Comparison of ENCODE assay signal across 10 mouse cellular contexts in the genomic region with DNA sequence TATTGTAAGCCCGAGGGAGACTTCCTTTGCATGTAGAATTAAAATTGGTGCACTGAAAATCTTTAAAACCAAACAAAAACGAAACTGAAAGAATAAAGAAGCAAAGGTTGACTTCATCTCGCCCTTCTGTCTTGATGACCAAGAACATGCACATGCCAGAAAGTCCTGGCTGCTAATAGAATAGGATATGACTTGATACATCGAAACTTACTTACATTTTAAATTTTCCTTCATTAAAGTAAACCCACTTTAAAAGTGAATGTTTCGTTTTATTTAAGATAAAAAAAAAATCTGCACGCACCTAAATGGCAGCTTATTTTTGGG. TPM values are rescaled to one million over a fixed set of nuclear protein-coding genes. Genes with fewer than 3 reads are reported as not detected.
DNase-seq lines count a peak whose midpoint lies in the region; ATAC-seq and TF ChIP-seq lines count a peak whose summit lies in the region.
"Had no signal": no experiment of that assay in that cellular context is flagged by ENCODE, and none has a peak within 500 bp of the region (broad histone marks: within the 10 kb centered on the region; RNA-seq: fewer than 3 reads in every experiment).

No protein-coding gene starts in this region.

- H3K4me1 ChIP-seq in kidney, adult 2 months (ENCODE audit: control insufficient read depth, insufficient read depth, low read length) = no peaks in the 10 kb centered on the region
- peaks cover 5% of the 10 kb centered on the region; the same call in 1 of the 2 replicates for H3K4me1 ChIP-seq in embryonic facial prominence, embryonic 12.5 days
- 0 out of 2 replicates have a peak, but pooled peaks cover 8% of the 10 kb centered on the region for H3K4me1 ChIP-seq in intestine, embryonic 14.5 days (replicated peaks; ENCODE audit: control insufficient read depth, insufficient read depth, low read length)
- H3K4me1 ChIP-seq in midbrain, embryonic 14.5 days (ENCODE audit: control insufficient read depth, insufficient read depth, low read length) = 0 out of 2 replicates have a peak, but pooled peaks cover 9% of the 10 kb centered on the region

- no peak for DNase-seq in kidney, adult 2 months
- no peak for DNase-seq in kidney, postnatal 36 days
- DNase-seq in intestine, embryonic 14.5 days (ENCODE audit: low spot score) = no peak
- DNase-seq in midbrain, embryonic 14.5 days = no peak
- DNase-seq in adrenal gland, adult 2 months = no peak
- DNase-seq in frontal cortex, postnatal 14 days (ENCODE audit: low spot score in 2 of 2) = no peak
- DNase-seq in spleen, postnatal 10 days (ENCODE audit: low spot score in 2 of 2) = no peak

- TF ChIP-seq POLR2A in kidney, adult 2 months (IDR thresholded peaks at IDR 0.05; ENCODE audit: low read depth, low read length) = no peak

- 5% methylated on average over 6 of the region's 6 CpGs for WGBS in kidney, adult 2 months
- 5% methylated on average over 6 of the region's 6 CpGs for WGBS in embryonic facial prominence, embryonic 12.5 days
- 10% methylated on average over 6 of the region's 6 CpGs for WGBS in intestine, embryonic 14.5 days
- 7% methylated on average over 6 of the region's 6 CpGs for WGBS in midbrain, embryonic 14.5 days

- peaks cover 5% of the 10 kb centered on the region for H3K27me3 ChIP-seq in kidney, adult 2 months (replicated peaks; ENCODE audit: control insufficient read depth, insufficient read depth, low read length)
- peaks cover 74% of the 10 kb centered on the region for H3K27me3 ChIP-seq in embryonic facial prominence, embryonic 12.5 days
- peaks cover 86% of the 10 kb centered on the region for H3K27me3 ChIP-seq in intestine, embryonic 14.5 days (replicated peaks; ENCODE audit: control insufficient read depth, insufficient read depth, low read length)
- H3K27me3 ChIP-seq in midbrain, embryonic 14.5 days (ENCODE audit: control insufficient read depth, insufficient read depth, low read length) = peaks cover 26% of the 10 kb centered on the region

- no peak overlapping the region for H3K27ac ChIP-seq in kidney, adult 2 months (ENCODE audit: insufficient read depth, low read depth, low read length)
- no peak overlapping the region for H3K27ac ChIP-seq in embryonic facial prominence, embryonic 12.5 days
- H3K27ac ChIP-seq in intestine, embryonic 14.5 days (ENCODE audit: low read depth) = no peak overlapping the region
- peak overlapping the region; percentile 73; the same call in 1 of the 2 replicates for H3K27ac ChIP-seq in midbrain, embryonic 14.5 days (replicated peaks; ENCODE audit: low read depth, low read length)

- no peak for ATAC-seq in embryonic facial prominence, embryonic 12.5 days (ENCODE audit: insufficient number of reproducible peaks, insufficient read depth, low FRiP score, low TSS enrichment)
- no peak for ATAC-seq in intestine, embryonic 14.5 days (replicated peaks; ENCODE audit: low FRiP score, low TSS enrichment, low read depth)
- ATAC-seq in midbrain, embryonic 14.5 days (ENCODE audit: low FRiP score, low TSS enrichment) = no peak

- H3K9ac ChIP-seq in embryonic facial prominence, embryonic 12.5 days = no peak overlapping the region
- no peak overlapping the region for H3K9ac ChIP-seq in intestine, embryonic 14.5 days (ENCODE audit: low read length)
- peak overlapping the region; percentile 59; the same call in 1 of the 2 replicates for H3K9ac ChIP-seq in midbrain, embryonic 14.5 days (replicated peaks; ENCODE audit: low read length)

- no peaks in the 10 kb centered on the region for H3K36me3 ChIP-seq in kidney, adult 2 months (ENCODE audit: control insufficient read depth, insufficient read depth, low read length)
- H3K36me3 ChIP-seq in embryonic facial prominence, embryonic 12.5 days = no peaks in the 10 kb centered on the region
- no peaks in the 10 kb centered on the region for H3K36me3 ChIP-seq in intestine, embryonic 14.5 days (ENCODE audit: control insufficient read depth, insufficient read depth, low read length)
- H3K36me3 ChIP-seq in midbrain, embryonic 14.5 days (ENCODE audit: control insufficient read depth, insufficient read depth, low read length) = no peaks in the 10 kb centered on the region

- H3K9me3 ChIP-seq in embryonic facial prominence, embryonic 12.5 days = no peaks in the 10 kb centered on the region
- no peaks in the 10 kb centered on the region for H3K9me3 ChIP-seq in intestine, embryonic 14.5 days (ENCODE audit: control insufficient read depth, low read length)
- H3K9me3 ChIP-seq in midbrain, embryonic 14.5 days (ENCODE audit: control insufficient read depth, low read length) = no peaks in the 10 kb centered on the region

- peak overlapping the region; percentile 43 for H3K4me3 ChIP-seq in kidney, adult 2 months (ENCODE audit: insufficient read depth, low read depth, low read length)
- no peak overlapping the region for H3K4me3 ChIP-seq in embryonic facial prominence, embryonic 12.5 days
- peak overlapping the region; percentile 17 for H3K4me3 ChIP-seq in intestine, embryonic 14.5 days (ENCODE audit: low read depth, low read length)
- H3K4me3 ChIP-seq in midbrain, embryonic 14.5 days (replicated peaks; ENCODE audit: low read depth, low read length) = peak overlapping the region; percentile 75

- TF ChIP-seq CTCF in kidney, adult 2 months (conservative IDR thresholded peaks at IDR 0.05; ENCODE audit: insufficient read depth, insufficient read length, low read depth, low read length) = no peak

- H3K4me2 ChIP-seq in embryonic facial prominence, embryonic 12.5 days (replicated peaks) = peak overlapping the region; percentile 44
- H3K4me2 ChIP-seq in intestine, embryonic 14.5 days (ENCODE audit: low read length) = peak overlapping the region; percentile 36
- H3K4me2 ChIP-seq in midbrain, embryonic 14.5 days (ENCODE audit: low read length) = peak overlapping the region; percentile 79

RNA-seq across cellular contexts. Expression of a gene that starts 3.8 kb away (rescaled TPM):
- polyA plus RNA-seq in kidney, adult 2 months (2012; rRNA removed) = 17.6 and 21.9 TPM in 2 replicates
- 10.0 and 14.1 TPM in 2 replicates for polyA plus RNA-seq in embryonic facial prominence, embryonic 12.5 days (2016; fragmentation: Nextera tagmentation; extraction: Ambion mirVana)
- 0.22 and 0.74 TPM in 2 replicates for polyA plus RNA-seq in intestine, embryonic 14.5 days (2014; fragmentation: Nextera tagmentation; extraction: Ambion mirVana)
- polyA plus RNA-seq in midbrain, embryonic 14.5 days (2014; fragmentation: Nextera tagmentation; extraction: Ambion mirVana) = 57.1 and 64.8 TPM in 2 replicates
- under 1 TPM in 1 of 2 experiments, not detected in 1; 0.21 TPM for total RNA-seq in adrenal gland, adult 2 months (2021)
- 0.22 and 0.25 TPM in 2 replicates for polyA plus RNA-seq in adrenal gland, adult 2 months (2012; rRNA removed)
- total RNA-seq: hematopoietic stem cell, adult 5-6 weeks; MEL had no signal
